Mouse (Mus musculus) gastrocnemius, postnatal 4 days (tissue): ENCODE measurements around the gene Ipcef1. TPM values are rescaled to one million over a fixed set of nuclear protein-coding genes. Genes with fewer than 3 reads are reported as not detected.
"Not testable (repeated sequence)": the region's sequence is repeated elsewhere in the genome, so short reads cannot be mapped to it uniquely, and the experiment has no call there.

Source experiments
- DNase-seq, 2 experiments: peaks; one replicate each; pipeline ENCODE4 v3.0.0; 2021 to 2022; ENCODE audit warnings: low spot score in 2 of 2, mixed read lengths in 2 of 2
- total RNA-seq, 2 experiments: library from RNA; stranded (reverse); gene quantifications; 2 replicates each; pipeline ENCODE4 v1.2.3; 2021

Gene Ipcef1
- total RNA-seq, 2 experiments from 2014 or later: 0.13 TPM; not detected in 1

GRCm38 (mm10) chr10:6890348-6891009 lies 161.8 kb downstream of the Ipcef1 start:
- DNase-seq: no peak

GRCm38 (mm10) chr10:6889640-6890245 lies 162.5 kb downstream of the Ipcef1 start:
- DNase-seq: no peak

- DNase-seq: no peak
Measured at GRCm38 (mm10) chr10:6885460-6885859, 166.8 kb downstream of the Ipcef1 start.

- not testable (repeated sequence) for DNase-seq
Measured at GRCm38 (mm10) chr10:6882041-6882440, 170.2 kb downstream of the Ipcef1 start.

- DNase-seq: no peak
Measured at GRCm38 (mm10) chr10:6878276-6878881, 173.9 kb downstream of the Ipcef1 start.

- no peak for DNase-seq
Measured at GRCm38 (mm10) chr10:6873917-6874316, 178.4 kb downstream of the Ipcef1 start.

- DNase-seq: no peak
Measured at GRCm38 (mm10) chr10:6871418-6872072, 180.7 kb downstream of the Ipcef1 start.

- no peak for DNase-seq
Measured at GRCm38 (mm10) chr10:6855812-6856211, 196.5 kb downstream of the Ipcef1 start.

GRCm38 (mm10) chr10:6848834-6849233 lies 203.4 kb downstream of the Ipcef1 start:
- no peak for DNase-seq

GRCm38 (mm10) chr10:6848162-6848754 lies 204.0 kb downstream of the Ipcef1 start:
- DNase-seq: no peak

- no peak for DNase-seq
Measured at GRCm38 (mm10) chr10:6846283-6846682, 206.0 kb downstream of the Ipcef1 start.

GRCm38 (mm10) chr10:6842225-6842624 lies 210.1 kb downstream of the Ipcef1 start:
- no peak for DNase-seq

Other genes starting within 250 kb of the Ipcef1 start
- gene Cnksr3, start 159.8 kb upstream of the Ipcef1 start, total RNA-seq: 10 to 100 TPM; 14.1 to 15.3 TPM